Mouse (Mus musculus) splenic B cell, adult 2 months (primary cell): Measurements from ENCODE around the gene Kctd3.
A peak's percentile ranks its signal among the peaks of the same experiment; 100 is the strongest.

Experiments
- DNase-seq: peaks from one replicate; pipeline ENCODE4 v3.0.0-alpha.2; 2011; ENCODE audit warnings: low read depth, low spot score
- H3K27me3 ChIP-seq: 2 replicates; pipeline ENCODE4 v1.6.1; 2012; ENCODE audit warnings: mild to moderate bottlenecking, low read length, moderate library complexity, mixed read lengths; ENCODE audit not compliant: control insufficient read depth, poor library complexity, insufficient read depth, severe bottlenecking
- H3K36me3 ChIP-seq: 2 replicates; pipeline ENCODE4 v1.6.1; 2012; ENCODE audit warnings: mild to moderate bottlenecking, low read length, moderate library complexity, mixed read lengths; ENCODE audit not compliant: control insufficient read depth, poor library complexity, insufficient read depth, severe bottlenecking

Gene Kctd3

DNA sequence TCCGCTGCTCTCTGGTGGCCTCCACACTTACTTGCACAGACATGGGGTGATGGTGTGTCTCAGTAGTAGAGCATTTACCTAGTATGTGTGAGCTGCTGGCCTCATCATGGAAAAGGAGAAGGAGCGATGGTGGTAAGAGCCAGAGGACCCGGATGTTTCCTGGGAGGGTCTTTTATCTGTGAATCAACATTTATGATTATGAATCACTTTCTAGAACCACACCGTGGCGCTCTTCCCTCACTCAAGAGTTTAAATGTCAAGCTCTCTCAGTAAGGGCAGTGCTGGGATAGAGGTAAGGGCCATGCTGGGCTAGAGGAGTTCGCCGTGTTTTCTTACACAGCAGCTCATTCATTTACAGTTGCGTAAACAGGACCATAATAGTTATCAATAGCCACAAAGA lies 19.2 kb upstream of the Kctd3 start:
- Histone ChIP-seq H3K27me3 (no peaks in the 10 kb centered on the region), H3K36me3 (no peaks in the 10 kb centered on the region)
- DNase-seq = peak; percentile 25

DNA sequence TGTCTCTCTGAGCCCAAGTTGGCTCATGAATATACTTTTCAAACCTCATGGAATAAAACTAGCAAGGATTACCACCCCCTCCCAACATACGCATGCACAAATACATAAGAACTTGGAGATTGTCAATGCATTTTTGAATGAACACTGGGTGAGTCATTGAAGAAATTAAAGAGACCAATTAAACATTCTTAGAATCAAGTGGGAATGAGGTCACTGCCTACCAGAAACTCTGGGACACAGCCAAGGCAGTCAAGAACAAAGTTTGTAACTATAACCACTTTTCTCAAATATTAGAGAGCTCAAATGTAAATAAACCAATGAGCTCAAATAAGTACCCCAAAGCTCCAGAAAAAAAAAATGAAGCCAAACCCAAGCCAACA lies 16.1 kb upstream of the Kctd3 start:
- no peak for DNase-seq
- Histone ChIP-seq H3K36me3 (no peaks in the 10 kb centered on the region), H3K27me3 (no peaks in the 10 kb centered on the region)

DNA sequence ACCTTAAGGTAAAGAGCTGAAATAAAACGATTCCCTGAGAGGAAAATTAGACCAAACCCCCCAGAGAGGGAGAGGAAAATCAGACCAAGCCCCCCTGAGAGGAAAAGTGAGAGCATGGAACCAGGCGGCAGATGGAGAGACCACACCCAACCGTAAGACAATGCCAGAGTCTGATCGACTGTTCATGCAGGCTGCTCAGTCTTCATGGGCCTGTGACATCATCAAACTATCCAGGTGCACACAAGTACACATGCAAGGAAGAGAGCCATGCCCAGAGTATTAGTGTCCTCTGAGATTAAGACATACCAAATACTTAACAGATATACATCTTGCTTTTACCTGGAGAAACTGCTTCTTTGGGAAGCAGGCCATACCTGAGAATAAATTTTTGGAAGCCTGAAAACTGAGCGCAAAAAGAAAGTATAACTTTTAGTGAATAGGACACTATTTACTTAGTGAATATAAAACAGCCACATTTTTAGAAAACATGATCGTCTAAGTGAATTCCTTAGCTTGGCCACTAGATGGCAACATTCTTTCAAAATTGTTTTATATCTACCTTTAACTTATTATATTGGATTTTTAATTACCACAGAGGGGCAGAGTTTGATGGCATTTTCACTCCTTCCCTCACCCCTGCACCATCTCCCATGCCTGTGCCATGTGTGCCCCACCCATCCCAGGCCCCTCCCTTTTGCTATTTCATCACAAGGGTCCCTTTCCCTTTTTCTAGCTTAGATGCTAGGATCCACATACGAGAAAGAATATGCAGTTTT lies 15.5 kb upstream of the Kctd3 start:
- peak; percentile 54 for DNase-seq
- no peaks in the 10 kb centered on the region for H3K27me3 ChIP-seq
- no peaks in the 10 kb centered on the region for H3K36me3 ChIP-seq

DNA sequence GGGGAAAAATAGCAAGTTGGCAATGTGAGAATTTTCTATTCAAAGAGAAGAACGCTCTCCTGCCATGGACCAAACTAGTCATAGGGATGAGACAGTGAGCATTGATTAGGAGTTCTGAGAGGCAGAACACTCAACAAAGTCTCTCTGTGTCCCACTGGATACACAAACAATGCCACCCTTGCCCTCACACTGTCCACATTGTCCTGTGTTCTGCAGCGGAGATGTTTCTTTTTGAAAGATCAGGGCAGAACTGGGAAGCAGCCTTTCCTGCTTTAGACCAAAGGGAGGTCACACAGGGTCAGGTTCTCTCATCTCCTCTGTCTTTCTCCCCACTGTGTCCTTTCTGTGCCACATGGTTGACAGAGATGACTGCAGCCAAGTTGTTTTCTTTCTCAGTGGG lies 7.7 kb upstream of the Kctd3 start:
- no peak for DNase-seq
- Histone ChIP-seq H3K27me3 (peaks cover 2% of the 10 kb centered on the region; the same call in 1 of the 2 replicates), H3K36me3 (no peaks in the 10 kb centered on the region)

DNA sequence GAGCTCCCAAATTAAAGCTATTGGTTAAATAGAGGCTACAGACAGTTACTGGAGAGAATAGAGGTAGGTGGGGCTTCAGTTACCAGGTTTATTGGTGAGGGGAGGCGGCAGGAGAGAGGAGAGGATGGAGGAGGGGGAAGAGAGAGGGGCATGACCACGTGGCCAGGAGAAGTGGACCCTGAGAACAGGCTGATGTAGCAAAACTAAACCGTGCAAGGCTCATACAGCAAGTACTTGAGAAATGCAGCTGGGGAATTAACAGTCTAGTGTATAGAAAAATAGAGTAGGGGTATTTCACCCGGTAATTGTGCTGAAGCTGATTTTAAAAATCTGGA lies 5.9 kb upstream of the Kctd3 start:
- H3K27me3 ChIP-seq = peaks cover 2% of the 10 kb centered on the region; the same call in 1 of the 2 replicates
- no peaks in the 10 kb centered on the region for H3K36me3 ChIP-seq
- DNase-seq = no peak

DNA sequence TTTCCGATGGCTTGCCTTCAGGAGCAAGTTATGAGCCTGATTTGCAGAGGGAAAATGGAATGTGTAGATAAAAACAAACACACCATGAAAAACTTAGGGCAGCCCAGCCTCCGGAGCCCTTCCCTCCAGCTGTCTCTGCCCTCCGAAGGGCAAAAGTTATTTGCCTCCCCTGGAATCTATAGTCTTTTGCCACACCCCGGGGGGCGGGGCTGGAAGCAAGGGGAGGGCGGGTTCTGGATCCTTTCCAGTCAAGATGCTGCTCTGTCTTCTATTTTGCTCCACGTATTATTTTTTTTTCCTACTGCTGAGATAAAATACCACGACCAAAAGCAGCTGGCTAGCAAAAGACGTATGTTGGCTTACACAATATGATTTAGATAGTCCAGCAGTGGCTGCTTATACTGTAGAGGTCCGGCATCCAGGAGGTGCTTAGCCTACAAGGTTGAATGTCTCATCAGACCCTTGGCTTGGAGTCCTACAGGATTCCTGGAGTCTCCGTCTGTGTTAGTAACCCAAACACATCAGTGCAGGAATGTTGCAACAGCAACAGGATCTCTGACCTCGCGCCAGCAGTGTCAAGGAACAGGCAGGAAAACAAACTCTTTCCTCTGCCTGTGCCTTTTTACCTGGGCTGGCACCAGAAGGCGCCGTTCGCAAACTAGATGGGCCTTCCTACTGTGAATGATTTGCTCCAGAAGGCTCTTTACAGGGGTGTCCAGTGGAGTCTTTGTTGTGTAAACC lies 5.4 kb upstream of the Kctd3 start:
- peaks cover 2% of the 10 kb centered on the region; the same call in 1 of the 2 replicates for H3K27me3 ChIP-seq
- H3K36me3 ChIP-seq = no peaks in the 10 kb centered on the region
- no peak for DNase-seq

DNA sequence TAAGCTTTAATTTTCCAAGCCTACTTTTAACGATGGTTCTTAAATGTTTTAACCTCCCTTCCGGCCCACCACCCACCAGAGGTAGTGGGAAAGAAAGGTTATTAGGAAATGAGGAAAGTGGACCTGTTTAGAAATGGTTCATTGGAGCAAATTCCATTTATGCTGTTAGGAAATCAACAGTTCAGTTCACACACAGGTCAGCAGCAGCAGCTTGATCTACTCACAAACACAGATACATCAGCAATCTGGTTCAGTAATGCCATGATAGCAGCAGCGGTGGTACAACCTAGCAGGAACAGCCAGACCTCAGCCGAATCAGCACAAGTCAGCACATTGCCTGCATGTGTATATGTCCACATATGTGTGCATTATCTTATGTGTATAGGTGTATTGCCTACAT lies 3.0 kb upstream of the Kctd3 start:
- Histone ChIP-seq H3K27me3 (peaks cover 2% of the 10 kb centered on the region; the same call in 1 of the 2 replicates), H3K36me3 (no peaks in the 10 kb centered on the region)
- no peak for DNase-seq

DNA sequence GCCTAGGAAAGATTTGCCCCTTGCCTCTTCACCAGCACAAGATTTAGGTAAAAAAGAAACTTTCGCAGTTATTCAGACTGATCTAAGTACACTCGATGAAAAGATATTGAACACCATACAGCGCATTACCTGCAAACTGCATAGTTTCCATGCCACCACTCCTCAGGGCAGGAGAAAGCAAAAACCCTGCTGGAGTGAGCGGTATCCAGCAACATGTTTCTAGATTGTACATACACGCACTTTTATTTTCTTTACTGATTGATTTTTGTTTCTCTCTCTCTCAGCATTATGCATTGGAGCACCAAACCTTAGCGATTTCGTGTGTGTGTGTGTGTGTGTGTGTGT lies 311 bp upstream of the Kctd3 start:
- no peaks in the 10 kb centered on the region for H3K27me3 ChIP-seq
- no peaks in the 10 kb centered on the region for H3K36me3 ChIP-seq
- DNase-seq = no peak

DNA sequence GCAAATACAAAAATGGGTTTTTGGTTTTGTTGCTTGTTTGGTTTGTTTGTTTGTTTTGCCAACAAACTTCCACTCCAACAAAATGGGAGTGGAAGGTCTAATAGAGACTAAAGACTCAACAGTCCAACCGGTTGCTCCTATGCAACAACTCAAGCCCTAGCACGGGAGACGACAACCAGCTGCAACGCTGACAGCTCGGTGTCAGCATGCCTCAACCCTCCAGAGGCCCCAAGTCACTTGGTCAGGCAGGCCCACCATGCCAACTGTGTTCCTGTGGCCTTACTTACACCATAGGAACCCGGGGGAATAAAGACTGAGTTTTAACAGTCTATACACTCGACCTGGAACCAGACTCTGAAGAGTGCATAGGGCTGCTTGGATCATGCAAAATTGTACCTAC lies 815 bp downstream of the Kctd3 start:
- no peak for DNase-seq
- Histone ChIP-seq H3K36me3 (no peaks in the 10 kb centered on the region), H3K27me3 (no peaks in the 10 kb centered on the region)

DNA sequence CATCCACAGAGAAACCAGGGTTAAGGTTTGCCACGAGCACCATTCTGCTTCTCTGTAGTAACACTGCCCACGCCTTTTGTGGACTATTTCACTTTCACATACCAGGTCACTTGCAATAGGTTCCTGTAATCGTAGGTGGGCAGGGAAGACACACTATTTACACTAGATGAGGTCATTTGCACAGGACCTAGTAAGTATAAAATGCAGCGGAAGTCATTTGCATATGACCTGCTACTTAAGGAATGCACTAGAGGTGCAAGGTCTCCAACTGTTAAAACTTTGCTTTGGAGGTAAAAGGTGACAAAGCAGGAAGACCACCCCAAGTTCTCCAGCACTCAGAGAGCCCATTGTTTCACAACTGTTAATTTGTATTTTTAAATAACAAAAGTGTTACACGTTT lies 1.4 kb downstream of the Kctd3 start:
- DNase-seq = peak; percentile 54
- H3K27me3 ChIP-seq = no peaks in the 10 kb centered on the region
- H3K36me3 ChIP-seq = no peaks in the 10 kb centered on the region

DNA sequence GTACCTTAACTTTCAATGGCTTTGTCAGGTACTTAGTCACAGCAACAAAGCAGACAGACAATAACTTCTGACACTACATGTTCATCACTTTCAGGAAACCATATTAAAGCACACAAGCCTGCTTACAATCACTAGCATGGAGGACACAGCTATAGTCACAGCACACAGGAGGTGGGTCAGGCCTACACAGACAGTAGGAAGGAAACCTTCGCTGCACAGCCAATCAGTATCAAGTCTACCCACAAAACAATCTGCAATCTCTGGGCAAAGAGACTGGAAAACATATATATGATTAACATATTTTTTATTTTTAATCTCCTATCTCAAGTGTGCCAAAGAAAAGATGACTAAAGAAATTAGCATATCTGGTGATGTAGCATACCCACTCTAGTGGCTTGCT lies 2.9 kb downstream of the Kctd3 start:
- Histone ChIP-seq H3K36me3 (no peaks in the 10 kb centered on the region), H3K27me3 (no peaks in the 10 kb centered on the region)
- DNase-seq = no peak

- peaks cover 2% of the 10 kb centered on the region; the same call in 1 of the 2 replicates for H3K36me3 ChIP-seq
- no peak for DNase-seq
- no peaks in the 10 kb centered on the region for H3K27me3 ChIP-seq
These were observed 5.8 kb downstream of the Kctd3 start for GRCm38 (mm10) chr1:189001815-189002214.

GRCm38 (mm10) chr1:188999981-189000380 lies 7.7 kb downstream of the Kctd3 start:
- DNase-seq = peak; percentile 28
- Histone ChIP-seq H3K36me3 (peaks cover 7% of the 10 kb centered on the region; the same call in 1 of the 2 replicates), H3K27me3 (no peaks in the 10 kb centered on the region)

DNA sequence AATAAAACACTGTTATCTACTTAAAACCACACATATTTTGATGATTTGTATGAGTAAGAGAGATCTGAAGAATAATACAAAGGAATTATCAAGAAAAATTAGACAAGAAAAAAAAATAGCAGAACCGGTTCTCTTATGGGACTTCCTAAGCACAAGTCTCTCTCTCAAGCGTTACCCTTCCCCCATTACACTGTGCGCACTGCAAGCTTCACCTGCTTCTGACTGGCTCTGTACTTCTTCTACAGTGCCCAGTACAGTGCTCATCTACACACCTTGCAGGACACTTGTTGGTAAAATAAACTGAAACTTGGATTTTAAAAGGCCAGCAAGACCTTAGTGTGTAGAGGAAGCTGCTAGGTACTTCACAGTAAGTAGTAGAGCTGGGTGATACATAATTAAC lies 9.7 kb downstream of the Kctd3 start:
- Histone ChIP-seq H3K27me3 (no peaks in the 10 kb centered on the region), H3K36me3 (peaks cover 9% of the 10 kb centered on the region; the same call in 1 of the 2 replicates)
- DNase-seq = peak; percentile 24

DNA sequence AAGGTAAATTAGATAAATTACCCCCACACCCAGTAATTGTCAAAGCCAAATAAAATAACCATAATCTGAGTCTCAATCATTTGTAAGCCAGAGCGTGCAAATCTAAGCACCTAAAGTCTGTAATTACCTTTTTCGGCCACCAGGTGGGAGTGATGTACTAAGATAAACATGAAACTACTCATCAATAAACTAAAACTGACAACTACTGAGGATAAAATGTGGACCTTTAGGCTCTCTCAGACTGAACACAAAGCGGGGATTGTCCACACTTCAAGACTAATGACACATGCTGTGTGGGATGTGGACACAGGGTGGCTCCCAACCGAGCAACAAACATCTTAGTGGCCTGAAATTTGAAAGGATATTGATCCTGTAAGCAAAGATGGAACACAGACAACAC lies 14.4 kb downstream of the Kctd3 start:
- Histone ChIP-seq H3K27me3 (no peaks in the 10 kb centered on the region), H3K36me3 (peaks cover 20% of the 10 kb centered on the region)
- DNase-seq = peak; percentile 77
